Mouse (Mus musculus): ENCODE data around the gene Apoh.

GRCm38 (mm10) chr11:108293843-108294242 lies 49.3 kb upstream of the Apoh start:
- TF ChIP-seq CTCF (IDR thresholded peaks at IDR 0.05; ENCODE audit: low read depth): no peak
- TF ChIP-seq EP300 (optimal IDR thresholded peaks at IDR 0.05): no peak

Data from stomach, postnatal 0 days (tissue).